Mouse (Mus musculus): Measurements from ENCODE around the gene Tas2r134. TPM values are rescaled to one million over a fixed set of nuclear protein-coding genes. Genes with fewer than 3 reads are reported as not detected.

The Tas2r134 gene
- polyA plus RNA-seq (2014; fragmentation: Nextera tagmentation; extraction: Ambion mirVana): not detected in 2 replicates

- Histone ChIP-seq H3K9ac (replicated peaks; ENCODE audit: low read depth, low read length) (no peak within 1 kb of the TSS), H3K27me3 (ENCODE audit: control insufficient read depth, insufficient read depth, low read length) (no peaks in the 10 kb centered on the region), H3K9me3 (ENCODE audit: control insufficient read depth, low read length) (no peaks in the 10 kb centered on the region), H3K4me3 (ENCODE audit: low read depth, low read length) (no peak within 1 kb of the TSS), H3K27ac (ENCODE audit: low read depth, low read length) (no peak within 1 kb of the TSS), H3K4me1 (ENCODE audit: control insufficient read depth, insufficient read depth, low read length) (no peaks in the 10 kb centered on the region), H3K4me2 (ENCODE audit: low read depth, low read length) (no peak within 1 kb of the TSS), H3K36me3 (ENCODE audit: control insufficient read depth, insufficient read depth, low read length) (no peaks in the 10 kb centered on the region)
- 76% methylated on average over 4 of the region's 4 CpGs for WGBS
- no peak for ATAC-seq (ENCODE audit: low read depth)
Measured at GRCm38 (mm10) chr2:51627211-51627610, at the start of gene Tas2r134. Gene Tas2r134 (plus strand): TSS chr2:51627511.

GRCm38 (mm10) chr2:51579767-51580166 is 47.5 kb upstream of the Tas2r134 start:
- Histone ChIP-seq H3K27ac (ENCODE audit: low read depth, low read length) (no peak overlapping the region), H3K9ac (replicated peaks; ENCODE audit: low read depth, low read length) (no peak overlapping the region), H3K9me3 (ENCODE audit: control insufficient read depth, low read length) (no peaks in the 10 kb centered on the region), H3K4me2 (ENCODE audit: low read depth, low read length) (no peak overlapping the region), H3K36me3 (ENCODE audit: control insufficient read depth, insufficient read depth, low read length) (no peaks in the 10 kb centered on the region), H3K4me3 (ENCODE audit: low read depth, low read length) (no peak overlapping the region), H3K4me1 (ENCODE audit: control insufficient read depth, insufficient read depth, low read length) (no peaks in the 10 kb centered on the region), H3K27me3 (ENCODE audit: control insufficient read depth, insufficient read depth, low read length) (no peaks in the 10 kb centered on the region)
- ATAC-seq (ENCODE audit: low read depth): no peak
- 67% methylated on average over 5 of the region's 5 CpGs for WGBS

- H3K9ac ChIP-seq (replicated peaks; ENCODE audit: low read depth, low read length): no peak overlapping the region
- no peaks in the 10 kb centered on the region for H3K4me1 ChIP-seq (ENCODE audit: control insufficient read depth, insufficient read depth, low read length)
- ATAC-seq (ENCODE audit: low read depth): peak; percentile 63; the same call in 1 of the 2 replicates
- no peaks in the 10 kb centered on the region for H3K36me3 ChIP-seq (ENCODE audit: control insufficient read depth, insufficient read depth, low read length)
- 24% methylated on average over 9 of the region's 9 CpGs for WGBS
- H3K4me2 ChIP-seq (ENCODE audit: low read depth, low read length): no peak overlapping the region
- H3K4me3 ChIP-seq (ENCODE audit: low read depth, low read length): no peak overlapping the region
- H3K27me3 ChIP-seq (ENCODE audit: control insufficient read depth, insufficient read depth, low read length): no peaks in the 10 kb centered on the region
- no peak overlapping the region for H3K27ac ChIP-seq (ENCODE audit: low read depth, low read length)
- H3K9me3 ChIP-seq (ENCODE audit: control insufficient read depth, low read length): no peaks in the 10 kb centered on the region
Measured at GRCm38 (mm10) chr2:51584050-51585046, 43.0 kb upstream of the Tas2r134 start.

GRCm38 (mm10) chr2:51588336-51588735 is 39.0 kb upstream of the Tas2r134 start:
- no peaks in the 10 kb centered on the region for H3K27me3 ChIP-seq (ENCODE audit: control insufficient read depth, insufficient read depth, low read length)
- no peak overlapping the region for H3K27ac ChIP-seq (ENCODE audit: low read depth, low read length)
- H3K4me3 ChIP-seq (ENCODE audit: low read depth, low read length): no peak overlapping the region
- H3K36me3 ChIP-seq (ENCODE audit: control insufficient read depth, insufficient read depth, low read length): no peaks in the 10 kb centered on the region
- no peaks in the 10 kb centered on the region for H3K9me3 ChIP-seq (ENCODE audit: control insufficient read depth, low read length)
- no peak for ATAC-seq (ENCODE audit: low read depth)
- peaks cover 12% of the 10 kb centered on the region for H3K4me1 ChIP-seq (ENCODE audit: control insufficient read depth, insufficient read depth, low read length)
- no peak overlapping the region for H3K9ac ChIP-seq (replicated peaks; ENCODE audit: low read depth, low read length)
- H3K4me2 ChIP-seq (ENCODE audit: low read depth, low read length): no peak overlapping the region
- WGBS: 86% methylated on average over 4 of the region's 4 CpGs

- no peaks in the 10 kb centered on the region for H3K27me3 ChIP-seq (ENCODE audit: control insufficient read depth, insufficient read depth, low read length)
- no peaks in the 10 kb centered on the region for H3K36me3 ChIP-seq (ENCODE audit: control insufficient read depth, insufficient read depth, low read length)
- H3K9ac ChIP-seq (replicated peaks; ENCODE audit: low read depth, low read length): no peak overlapping the region
- no peak overlapping the region for H3K4me3 ChIP-seq (ENCODE audit: low read depth, low read length)
- no peak overlapping the region for H3K27ac ChIP-seq (ENCODE audit: low read depth, low read length)
- WGBS: 84% methylated on average over 6 of the region's 6 CpGs
- no peak for ATAC-seq (ENCODE audit: low read depth)
- H3K4me1 ChIP-seq (ENCODE audit: control insufficient read depth, insufficient read depth, low read length): peaks cover 12% of the 10 kb centered on the region
- no peaks in the 10 kb centered on the region for H3K9me3 ChIP-seq (ENCODE audit: control insufficient read depth, low read length)
- no peak overlapping the region for H3K4me2 ChIP-seq (ENCODE audit: low read depth, low read length)
Measured at GRCm38 (mm10) chr2:51588895-51589294, 38.4 kb upstream of the Tas2r134 start.

- peaks cover 12% of the 10 kb centered on the region for H3K4me1 ChIP-seq (ENCODE audit: control insufficient read depth, insufficient read depth, low read length)
- H3K4me2 ChIP-seq (ENCODE audit: low read depth, low read length): no peak overlapping the region
- H3K27ac ChIP-seq (ENCODE audit: low read depth, low read length): no peak overlapping the region
- no peak overlapping the region for H3K4me3 ChIP-seq (ENCODE audit: low read depth, low read length)
- H3K9ac ChIP-seq (replicated peaks; ENCODE audit: low read depth, low read length): no peak overlapping the region
- H3K9me3 ChIP-seq (ENCODE audit: control insufficient read depth, low read length): no peaks in the 10 kb centered on the region
- H3K36me3 ChIP-seq (ENCODE audit: control insufficient read depth, insufficient read depth, low read length): no peaks in the 10 kb centered on the region
- ATAC-seq (ENCODE audit: low read depth): no peak
- H3K27me3 ChIP-seq (ENCODE audit: control insufficient read depth, insufficient read depth, low read length): no peaks in the 10 kb centered on the region
- WGBS: 23% methylated on average over 1 of the region's 1 CpGs
Measured at GRCm38 (mm10) chr2:51589627-51590026, 37.7 kb upstream of the Tas2r134 start.

- H3K4me1 ChIP-seq (ENCODE audit: control insufficient read depth, insufficient read depth, low read length): peaks cover 12% of the 10 kb centered on the region
- no peaks in the 10 kb centered on the region for H3K36me3 ChIP-seq (ENCODE audit: control insufficient read depth, insufficient read depth, low read length)
- no peak overlapping the region for H3K9ac ChIP-seq (replicated peaks; ENCODE audit: low read depth, low read length)
- no peak overlapping the region for H3K27ac ChIP-seq (ENCODE audit: low read depth, low read length)
- H3K4me2 ChIP-seq (ENCODE audit: low read depth, low read length): no peak overlapping the region
- no peak for ATAC-seq (ENCODE audit: low read depth)
- no peaks in the 10 kb centered on the region for H3K9me3 ChIP-seq (ENCODE audit: control insufficient read depth, low read length)
- no peak overlapping the region for H3K4me3 ChIP-seq (ENCODE audit: low read depth, low read length)
- H3K27me3 ChIP-seq (ENCODE audit: control insufficient read depth, insufficient read depth, low read length): no peaks in the 10 kb centered on the region
- WGBS: 26% methylated on average over 8 of the region's 8 CpGs
Measured at GRCm38 (mm10) chr2:51590308-51590707, 37.0 kb upstream of the Tas2r134 start.

GRCm38 (mm10) chr2:51592157-51592556 is 35.2 kb upstream of the Tas2r134 start:
- Histone ChIP-seq H3K4me3 (ENCODE audit: low read depth, low read length) (no peak overlapping the region), H3K9ac (replicated peaks; ENCODE audit: low read depth, low read length) (no peak overlapping the region), H3K4me2 (ENCODE audit: low read depth, low read length) (no peak overlapping the region), H3K9me3 (ENCODE audit: control insufficient read depth, low read length) (no peaks in the 10 kb centered on the region), H3K4me1 (ENCODE audit: control insufficient read depth, insufficient read depth, low read length) (peaks cover 12% of the 10 kb centered on the region), H3K27ac (ENCODE audit: low read depth, low read length) (no peak overlapping the region), H3K36me3 (ENCODE audit: control insufficient read depth, insufficient read depth, low read length) (no peaks in the 10 kb centered on the region), H3K27me3 (ENCODE audit: control insufficient read depth, insufficient read depth, low read length) (no peaks in the 10 kb centered on the region)
- no peak for ATAC-seq (ENCODE audit: low read depth)

- Histone ChIP-seq H3K36me3 (ENCODE audit: control insufficient read depth, insufficient read depth, low read length) (no peaks in the 10 kb centered on the region), H3K27me3 (ENCODE audit: control insufficient read depth, insufficient read depth, low read length) (no peaks in the 10 kb centered on the region), H3K4me2 (ENCODE audit: low read depth, low read length) (peak overlapping the region; percentile 50), H3K27ac (ENCODE audit: low read depth, low read length) (peak overlapping the region; percentile 75), H3K9me3 (ENCODE audit: control insufficient read depth, low read length) (no peaks in the 10 kb centered on the region), H3K4me1 (ENCODE audit: control insufficient read depth, insufficient read depth, low read length) (peaks cover 9% of the 10 kb centered on the region; the same call in 1 of the 2 replicates), H3K4me3 (ENCODE audit: low read depth, low read length) (peak overlapping the region; percentile 16), H3K9ac (replicated peaks; ENCODE audit: low read depth, low read length) (peak overlapping the region; percentile 47; the same call in 1 of the 2 replicates)
- 31% methylated on average over 19 of the region's 19 CpGs for WGBS
- ATAC-seq (ENCODE audit: low read depth): peak; percentile 57; the same call in 1 of the 2 replicates
Measured at GRCm38 (mm10) chr2:51599473-51600201, 27.7 kb upstream of the Tas2r134 start.
